Mouse (Mus musculus) small intestine, adult 2 months (tissue): ENCODE results near the gene Pias1.

Source experiments
- CTCF ChIP-seq: fragments of 200-500 bp; IDR thresholded peaks from 2 replicates; pipeline ENCODE4 v1.5.1; 2012; ENCODE audit warnings: low read depth, mild to moderate bottlenecking, control low read depth, inconsistent platforms, low read length, moderate library complexity, mixed read lengths; ENCODE audit not compliant: insufficient replicate concordance, insufficient read length; ENCODE audit errors: extremely low read depth
- POLR2A ChIP-seq: fragments of 200-500 bp; IDR thresholded peaks from 2 replicates; pipeline ENCODE4 v1.6.1; 2012; ENCODE audit warnings: low read depth, mild to moderate bottlenecking, control low read depth, inconsistent platforms, low read length, moderate library complexity

- TF ChIP-seq POLR2A (no peak), CTCF (no peak)
These were observed 83.9 kb downstream of the Pias1 start for GRCm38 (mm10) chr9:62903841-62904240.
